Mouse (Mus musculus) intestine, postnatal 0 days (tissue): Measurements from ENCODE around the gene Med8. TPM values are rescaled to one million over a fixed set of nuclear protein-coding genes. Genes with fewer than 3 reads are reported as not detected.

Source experiments
- ATAC-seq: fragments of 200-750 bp; cut with Nextera tagmentation; 2 replicates; pipeline ENCODE4 v1.8.0; 2017; ENCODE audit warnings: mild to moderate bottlenecking, moderate TSS enrichment, moderate library complexity
- H3K27ac ChIP-seq: fragments of 300-500 bp; sonication (generic); 2 replicates; pipeline ENCODE4 v1.5.1; 2014; ENCODE audit warnings: mild to moderate bottlenecking, low read depth, low read length, moderate library complexity
- H3K27me3 ChIP-seq: fragments of 300-500 bp; sonication (generic); replicated peaks from 2 replicates; pipeline ENCODE4 v1.6.1; 2014; ENCODE audit warnings: low read length, mixed read lengths; ENCODE audit not compliant: control insufficient read depth, insufficient read depth
- H3K36me3 ChIP-seq: fragments of 300-500 bp; sonication (generic); 2 replicates; pipeline ENCODE4 v1.6.1; 2014; ENCODE audit warnings: mild to moderate bottlenecking, moderate library complexity; ENCODE audit not compliant: control insufficient read depth, insufficient read depth
- H3K4me1 ChIP-seq: fragments of 300-500 bp; sonication (generic); replicated peaks from 2 replicates; pipeline ENCODE4 v1.6.1; 2014; ENCODE audit warnings: antibody characterized with exemption, low read length, mixed read lengths; ENCODE audit not compliant: control insufficient read depth, insufficient read depth
- H3K4me2 ChIP-seq: fragments of 300-500 bp; sonication (generic); replicated peaks from 2 replicates; pipeline ENCODE4 v1.6.1; 2014; ENCODE audit warnings: low read depth, mild to moderate bottlenecking, moderate library complexity
- H3K4me3 ChIP-seq: fragments of 300-500 bp; sonication (generic); 2 replicates; pipeline ENCODE4 v1.5.1; 2014; ENCODE audit warnings: low read depth, low read length
- H3K9ac ChIP-seq: fragments of 300-500 bp; sonication (generic); 2 replicates; pipeline ENCODE4 v1.6.1; 2014; ENCODE audit warnings: mild to moderate bottlenecking, low read depth, low read length
- H3K9me3 ChIP-seq: fragments of 300-500 bp; sonication (generic); 2 replicates; pipeline ENCODE4 v1.6.1; 2016; ENCODE audit warnings: mixed run types; ENCODE audit not compliant: control insufficient read depth
- CTCF ChIP-seq: sonication (generic); IDR thresholded peaks from 2 replicates; pipeline ENCODE4 v1.5.1; 2016; ENCODE audit warnings: low read depth, mild to moderate bottlenecking, control low read depth, antibody characterized with exemption, moderate library complexity
- WGBS: fragments of 180-500 bp; shearing (Covaris S2); extraction: QIAGEN DNeasy Blood & Tissue Kit; methylation state at CpG from one replicate; pipeline ENCODE4 v1.1.7; 2014; 5-methylcytosine and 5-hydroxymethylcytosine counted together
- polyA plus RNA-seq: library from polyadenylated mRNA; unstranded; fragments of >200 nt; fragmentation: Nextera tagmentation; extraction: Ambion mirVana; gene quantifications from 2 replicates; pipeline ENCODE4 v1.2.1, GENCODE M21; 2015

The Med8 gene
- 71.8 and 76.0 TPM in 2 replicates for polyA plus RNA-seq

DNA sequence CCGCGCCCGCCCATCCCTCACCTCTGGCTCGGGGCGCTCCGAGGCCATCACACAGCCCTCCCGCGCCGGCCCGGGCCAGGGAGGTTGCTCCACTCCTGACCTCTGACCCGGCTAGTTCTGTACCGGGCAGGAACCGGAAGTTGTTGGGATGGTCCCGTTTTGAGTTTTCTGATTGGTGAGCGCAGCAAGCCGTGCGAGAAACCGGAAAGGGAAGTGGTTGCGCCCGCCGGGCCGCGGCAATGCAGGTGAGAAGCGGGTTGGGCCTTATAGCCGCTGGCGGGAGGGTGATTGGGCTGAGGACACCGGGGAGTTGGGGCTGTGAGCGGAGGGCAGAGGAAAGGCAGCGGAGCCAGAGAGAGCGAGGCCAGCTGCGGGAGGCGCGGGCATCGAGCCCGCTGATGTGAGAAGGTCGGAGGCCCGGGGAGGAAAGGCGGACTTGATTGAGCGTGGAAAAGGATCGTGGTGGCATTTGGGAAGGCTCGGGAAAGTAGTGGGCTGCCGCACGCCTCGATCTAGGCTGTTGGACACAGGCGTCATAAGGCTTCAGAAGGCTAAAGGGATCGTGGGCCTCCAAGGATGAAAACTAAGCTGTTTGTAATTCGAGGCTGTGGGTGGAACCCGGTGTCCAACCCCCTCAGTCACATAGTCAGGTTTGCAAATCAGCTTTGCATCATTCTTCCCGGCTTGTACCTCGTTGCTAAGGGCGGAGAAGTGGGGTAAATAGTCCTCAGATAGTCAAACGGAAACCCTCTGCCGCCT is at the start of gene Med8, which contains the start of gene Szt2:
Gene Med8, plus strand, starts transcription at position 196 of the 759 bp plus-strand sequence.
Gene Szt2, minus strand, starts transcription at position 132 of the 759 bp plus-strand sequence.
- H3K9me3 ChIP-seq: no peaks in the 10 kb centered on the region
- peaks cover 4% of the 10 kb centered on the region; the same call in 1 of the 2 replicates for H3K4me1 ChIP-seq
- peaks cover 26% of the 10 kb centered on the region for H3K36me3 ChIP-seq
- WGBS: under 1% methylated on average over 53 of the region's 53 CpGs
- H3K27me3 ChIP-seq: no peaks in the 10 kb centered on the region
- H3K4me3 ChIP-seq: peak within 1 kb of the TSS; percentile 83
- H3K4me2 ChIP-seq: peak within 1 kb of the TSS; percentile 81
- peak; percentile 96 for ATAC-seq
- peak within 1 kb of the TSS; percentile 82 for H3K9ac ChIP-seq
- H3K27ac ChIP-seq: peak within 1 kb of the TSS; percentile 73
- TF ChIP-seq CTCF: no peak

DNA sequence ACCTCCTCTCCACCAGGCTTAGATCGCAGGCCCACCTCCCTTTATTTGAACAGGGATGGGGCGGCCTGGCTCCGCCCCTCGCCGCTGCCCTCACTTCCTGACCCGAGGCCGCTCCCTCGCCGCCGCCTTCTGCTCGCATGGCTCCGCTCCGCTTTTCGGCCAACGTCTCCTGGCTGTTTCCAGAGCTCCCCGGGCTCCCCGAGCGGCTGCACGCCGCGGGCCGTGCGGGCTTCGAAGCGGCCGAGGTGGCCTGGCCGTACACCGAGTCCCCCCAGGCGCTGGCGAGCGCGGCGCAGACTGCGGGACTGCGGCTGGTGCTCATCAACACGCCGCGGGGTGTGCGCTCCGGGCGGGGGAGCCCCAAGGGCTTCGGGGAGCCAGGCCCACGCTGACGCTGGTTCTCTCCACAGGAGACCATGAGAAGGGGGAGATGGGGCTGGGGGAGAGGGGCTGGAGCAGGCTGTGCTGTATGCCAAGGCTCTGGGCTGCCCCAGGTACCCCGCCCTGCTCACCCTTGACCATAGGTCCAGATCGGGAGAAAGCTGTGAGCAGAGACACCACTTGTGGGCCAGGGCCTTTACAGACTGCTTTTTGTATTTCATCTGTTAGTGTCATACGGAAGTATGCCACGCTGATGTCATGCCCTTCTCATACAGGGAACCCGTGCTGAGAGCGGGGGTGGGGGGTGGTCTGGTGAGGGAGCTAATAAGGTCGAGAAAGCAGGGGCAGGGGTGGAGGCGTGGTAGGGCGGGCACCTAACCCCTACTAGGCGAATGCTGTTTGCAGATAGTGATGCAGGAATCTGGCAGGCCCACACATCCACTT is 49.0 kb upstream of the Med8 start:
- Histone ChIP-seq H3K4me2 (peak overlapping the region; percentile 89), H3K9me3 (no peaks in the 10 kb centered on the region), H3K4me1 (no peaks in the 10 kb centered on the region), H3K36me3 (peaks cover 31% of the 10 kb centered on the region), H3K27me3 (no peaks in the 10 kb centered on the region), H3K4me3 (peak overlapping the region; percentile 66), H3K27ac (peak overlapping the region; percentile 92), H3K9ac (peak overlapping the region; percentile 65)
- peak; percentile 28; the same call in 1 of the 2 replicates for ATAC-seq
- no peak for TF ChIP-seq CTCF
- 1% methylated on average over 54 of the region's 54 CpGs for WGBS

DNA sequence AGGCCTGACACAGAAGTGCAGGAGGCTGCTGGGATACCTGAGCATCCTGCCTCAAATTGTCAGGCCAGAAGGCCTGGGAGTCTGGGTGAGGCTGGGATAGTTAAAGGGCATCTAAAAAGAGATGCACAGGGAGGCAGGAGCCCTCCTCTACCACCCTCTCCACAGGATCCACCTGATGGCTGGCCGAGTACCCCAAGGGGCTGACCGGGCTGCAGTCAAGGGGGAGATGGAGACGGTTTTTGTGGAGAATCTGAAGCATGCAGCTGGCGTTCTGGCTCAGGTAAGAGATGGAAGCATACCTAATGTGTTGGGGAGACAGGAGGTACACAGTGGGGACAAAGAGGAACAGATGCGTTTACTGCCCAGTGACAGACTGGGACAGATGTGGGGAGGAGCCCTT is 47.7 kb upstream of the Med8 start:
- H3K36me3 ChIP-seq: peaks cover 42% of the 10 kb centered on the region
- no peak overlapping the region for H3K4me2 ChIP-seq
- H3K27ac ChIP-seq: no peak overlapping the region
- no peaks in the 10 kb centered on the region for H3K9me3 ChIP-seq
- no peak overlapping the region for H3K4me3 ChIP-seq
- no peak for TF ChIP-seq CTCF
- no peak for ATAC-seq
- no peaks in the 10 kb centered on the region for H3K4me1 ChIP-seq
- no peaks in the 10 kb centered on the region for H3K27me3 ChIP-seq
- H3K9ac ChIP-seq: no peak overlapping the region
- WGBS: 94% methylated on average over 5 of the region's 5 CpGs

DNA sequence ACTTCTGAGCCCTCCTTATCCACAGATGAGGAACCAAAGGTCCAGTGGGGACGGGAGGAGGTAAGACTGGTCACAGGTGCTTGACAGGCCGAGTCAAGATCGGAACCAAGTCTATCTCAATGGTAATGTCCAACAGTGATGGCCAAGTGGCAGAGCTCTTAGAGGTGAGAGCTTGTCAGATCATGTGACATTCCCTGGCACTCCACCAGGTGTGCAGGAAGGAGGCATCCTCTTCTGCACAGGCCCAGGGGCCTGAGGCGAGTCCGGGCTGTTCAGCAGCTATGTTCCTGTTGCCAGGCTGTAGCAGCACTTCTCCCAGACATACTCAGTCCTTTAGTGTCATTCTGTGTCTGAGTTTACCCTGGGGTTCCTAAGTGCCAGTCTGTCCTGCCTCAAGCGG is 46.3 kb upstream of the Med8 start:
- no peak overlapping the region; the same call in 1 of the 2 replicates for H3K9ac ChIP-seq
- peaks cover 50% of the 10 kb centered on the region for H3K36me3 ChIP-seq
- 92% methylated on average over 6 of the region's 6 CpGs for WGBS
- H3K27ac ChIP-seq: no peak overlapping the region
- no peak overlapping the region for H3K4me3 ChIP-seq
- no peaks in the 10 kb centered on the region for H3K4me1 ChIP-seq
- no peaks in the 10 kb centered on the region for H3K9me3 ChIP-seq
- no peak overlapping the region for H3K4me2 ChIP-seq
- no peak for TF ChIP-seq CTCF
- no peak for ATAC-seq
- H3K27me3 ChIP-seq: no peaks in the 10 kb centered on the region

DNA sequence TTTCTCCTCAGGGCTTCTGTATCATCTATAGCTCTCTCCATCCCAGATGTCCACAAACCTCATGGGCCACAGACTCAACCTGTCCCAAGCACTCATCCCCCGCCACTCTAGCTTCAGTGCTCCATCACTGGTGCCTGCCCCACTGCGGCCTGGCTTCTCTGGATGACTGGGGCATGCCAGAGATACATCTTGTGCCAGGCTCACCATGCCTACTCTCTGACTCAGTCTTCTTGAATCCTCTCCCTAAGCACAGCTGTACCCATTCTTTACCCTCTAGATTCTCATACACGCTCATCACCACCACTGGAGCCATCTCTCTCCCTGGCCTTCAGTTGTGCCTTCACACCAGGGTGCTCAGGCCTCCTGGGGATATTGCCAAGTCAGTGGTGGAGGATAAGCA is 45.2 kb upstream of the Med8 start:
- H3K9ac ChIP-seq: no peak overlapping the region
- no peak overlapping the region for H3K4me3 ChIP-seq
- H3K36me3 ChIP-seq: peaks cover 61% of the 10 kb centered on the region
- ATAC-seq: no peak
- WGBS: 96% methylated on average over 3 of the region's 3 CpGs
- H3K4me2 ChIP-seq: no peak overlapping the region
- no peaks in the 10 kb centered on the region for H3K9me3 ChIP-seq
- H3K4me1 ChIP-seq: no peaks in the 10 kb centered on the region
- H3K27ac ChIP-seq: no peak overlapping the region; the same call in 1 of the 2 replicates
- TF ChIP-seq CTCF: no peak
- no peaks in the 10 kb centered on the region for H3K27me3 ChIP-seq

DNA sequence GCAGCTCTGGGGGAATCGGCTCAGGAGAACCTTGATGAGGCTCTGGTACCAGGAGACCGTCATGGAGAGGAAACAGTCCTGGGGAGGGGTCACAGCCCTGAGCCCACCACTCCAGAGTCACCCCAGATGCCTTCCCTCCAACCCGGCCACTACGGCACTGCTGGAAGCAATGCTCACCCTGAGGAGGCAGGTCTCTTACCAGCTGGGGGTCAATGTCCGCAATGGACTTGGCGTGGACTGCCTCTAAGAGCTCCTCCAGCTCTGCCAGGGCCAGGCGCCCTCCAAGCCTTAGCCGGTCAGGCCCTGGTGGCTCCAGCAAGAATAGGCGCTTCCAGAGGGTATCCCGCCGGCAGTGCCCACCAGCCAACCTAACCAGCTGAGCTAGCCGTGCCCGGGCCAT is 44.5 kb upstream of the Med8 start:
- H3K36me3 ChIP-seq: peaks cover 67% of the 10 kb centered on the region
- ATAC-seq: no peak
- H3K4me3 ChIP-seq: no peak overlapping the region
- H3K4me1 ChIP-seq: no peaks in the 10 kb centered on the region
- no peaks in the 10 kb centered on the region for H3K9me3 ChIP-seq
- no peak for TF ChIP-seq CTCF
- no peak overlapping the region for H3K9ac ChIP-seq
- H3K27me3 ChIP-seq: no peaks in the 10 kb centered on the region
- WGBS: 90% methylated on average over 13 of the region's 13 CpGs
- H3K4me2 ChIP-seq: no peak overlapping the region
- peak overlapping the region; percentile 28; the same call in 1 of the 2 replicates for H3K27ac ChIP-seq
